Mouse (Mus musculus) intestine, postnatal 0 days (tissue): ENCODE measurements around the gene Paox. TPM values are rescaled to one million over a fixed set of nuclear protein-coding genes. Genes with fewer than 3 reads are reported as not detected.

Experiments used
- ATAC-seq: fragments of 200-750 bp; cut with Nextera tagmentation; 2 replicates; pipeline ENCODE4 v1.8.0; 2017; ENCODE audit warnings: mild to moderate bottlenecking, moderate TSS enrichment, moderate library complexity
- H3K27ac ChIP-seq: fragments of 300-500 bp; sonication (generic); 2 replicates; pipeline ENCODE4 v1.5.1; 2014; ENCODE audit warnings: mild to moderate bottlenecking, low read depth, low read length, moderate library complexity
- H3K27me3 ChIP-seq: fragments of 300-500 bp; sonication (generic); replicated peaks from 2 replicates; pipeline ENCODE4 v1.6.1; 2014; ENCODE audit warnings: low read length, mixed read lengths; ENCODE audit not compliant: control insufficient read depth, insufficient read depth
- H3K36me3 ChIP-seq: fragments of 300-500 bp; sonication (generic); 2 replicates; pipeline ENCODE4 v1.6.1; 2014; ENCODE audit warnings: mild to moderate bottlenecking, moderate library complexity; ENCODE audit not compliant: control insufficient read depth, insufficient read depth
- H3K4me1 ChIP-seq: fragments of 300-500 bp; sonication (generic); replicated peaks from 2 replicates; pipeline ENCODE4 v1.6.1; 2014; ENCODE audit warnings: antibody characterized with exemption, low read length, mixed read lengths; ENCODE audit not compliant: control insufficient read depth, insufficient read depth
- H3K4me2 ChIP-seq: fragments of 300-500 bp; sonication (generic); replicated peaks from 2 replicates; pipeline ENCODE4 v1.6.1; 2014; ENCODE audit warnings: low read depth, mild to moderate bottlenecking, moderate library complexity
- H3K4me3 ChIP-seq: fragments of 300-500 bp; sonication (generic); 2 replicates; pipeline ENCODE4 v1.5.1; 2014; ENCODE audit warnings: low read depth, low read length
- H3K9ac ChIP-seq: fragments of 300-500 bp; sonication (generic); 2 replicates; pipeline ENCODE4 v1.6.1; 2014; ENCODE audit warnings: mild to moderate bottlenecking, low read depth, low read length
- H3K9me3 ChIP-seq: fragments of 300-500 bp; sonication (generic); 2 replicates; pipeline ENCODE4 v1.6.1; 2016; ENCODE audit warnings: mixed run types; ENCODE audit not compliant: control insufficient read depth
- CTCF ChIP-seq: sonication (generic); IDR thresholded peaks from 2 replicates; pipeline ENCODE4 v1.5.1; 2016; ENCODE audit warnings: low read depth, mild to moderate bottlenecking, control low read depth, antibody characterized with exemption, moderate library complexity
- WGBS: fragments of 180-500 bp; shearing (Covaris S2); extraction: QIAGEN DNeasy Blood & Tissue Kit; methylation state at CpG from one replicate; pipeline ENCODE4 v1.1.7; 2014; 5-methylcytosine and 5-hydroxymethylcytosine counted together
- polyA plus RNA-seq: library from polyadenylated mRNA; unstranded; fragments of >200 nt; fragmentation: Nextera tagmentation; extraction: Ambion mirVana; gene quantifications from 2 replicates; pipeline ENCODE4 v1.2.1, GENCODE M21; 2015

The Paox gene
- polyA plus RNA-seq, 1 experiment from 2014 or later = 25.8 TPM

GRCm38 (mm10) chr7:140179176-140179575 lies 63.6 kb downstream of the Paox start:
- Histone ChIP-seq H3K4me3 (no peak overlapping the region), H3K9ac (no peak overlapping the region), H3K9me3 (no peaks in the 10 kb centered on the region), H3K27me3 (no peaks in the 10 kb centered on the region), H3K27ac (no peak overlapping the region), H3K36me3 (no peaks in the 10 kb centered on the region), H3K4me2 (no peak overlapping the region), H3K4me1 (no peaks in the 10 kb centered on the region)
- ATAC-seq = no peak
- WGBS = 87% methylated on average over 2 of the region's 2 CpGs
- TF ChIP-seq CTCF = no peak

GRCm38 (mm10) chr7:140180692-140181091 lies 65.1 kb downstream of the Paox start:
- no peaks in the 10 kb centered on the region for H3K27me3 ChIP-seq
- H3K9ac ChIP-seq = no peak overlapping the region
- H3K27ac ChIP-seq = no peak overlapping the region
- no peak for TF ChIP-seq CTCF
- no peaks in the 10 kb centered on the region for H3K9me3 ChIP-seq
- H3K36me3 ChIP-seq = no peaks in the 10 kb centered on the region
- no peak overlapping the region for H3K4me2 ChIP-seq
- no peak overlapping the region for H3K4me3 ChIP-seq
- 67% methylated on average over 2 of the region's 2 CpGs for WGBS
- ATAC-seq = no peak
- no peaks in the 10 kb centered on the region for H3K4me1 ChIP-seq

- Histone ChIP-seq H3K36me3 (no peaks in the 10 kb centered on the region), H3K4me3 (no peak overlapping the region), H3K27me3 (no peaks in the 10 kb centered on the region), H3K9me3 (no peaks in the 10 kb centered on the region), H3K27ac (no peak overlapping the region), H3K4me2 (no peak overlapping the region), H3K9ac (no peak overlapping the region), H3K4me1 (no peaks in the 10 kb centered on the region)
- no peak for ATAC-seq
- 82% methylated on average over 4 of the region's 4 CpGs for WGBS
- no peak for TF ChIP-seq CTCF
Observed at GRCm38 (mm10) chr7:140184206-140184605, 68.6 kb downstream of the Paox start.

Other genes with a start within 250 kb of the Paox start
- gene Kndc1, start 221.1 kb upstream of the Paox start, polyA plus RNA-seq = 0.08 and 0.23 TPM in 2 replicates
- gene Utf1, start 172.0 kb upstream of the Paox start, polyA plus RNA-seq = not detected in 2 replicates
- 0.16 TPM in 1 of 2 replicates, not detected in the other for gene 6430531B16Rik, start 137.0 kb upstream of the Paox start, polyA plus RNA-seq
- 0.29 and 0.52 TPM in 2 replicates for gene Adam8, start 123.2 kb upstream of the Paox start, polyA plus RNA-seq
- gene Zfp511, start 79.4 kb upstream of the Paox start, polyA plus RNA-seq = 16.0 and 17.6 TPM in 2 replicates
- 12.3 and 13.0 TPM in 2 replicates for gene Tubgcp2, start 79.1 kb upstream of the Paox start, polyA plus RNA-seq
- gene Msx3, start 66.7 kb upstream of the Paox start, polyA plus RNA-seq = not detected in 2 replicates
- 3.7 and 3.9 TPM in 2 replicates for gene Caly, start 33.3 kb upstream of the Paox start, polyA plus RNA-seq
- 4,234 and 4,267 TPM in 2 replicates for gene Prap1, start 22.4 kb upstream of the Paox start, polyA plus RNA-seq
- gene Fuom, start 13.4 kb upstream of the Paox start, polyA plus RNA-seq = 138 and 139 TPM in 2 replicates
- gene Echs1, start 677 bp downstream of the Paox start, polyA plus RNA-seq = 153 and 161 TPM in 2 replicates
- 15.7 and 17.1 TPM in 2 replicates for gene Mtg1, start 21.8 kb downstream of the Paox start, polyA plus RNA-seq
- gene Sprn, start 39.1 kb downstream of the Paox start, polyA plus RNA-seq = 0.92 and 0.99 TPM in 2 replicates
- not detected in 2 replicates for gene Olfr522, start 49.0 kb downstream of the Paox start, polyA plus RNA-seq
- not detected in 2 replicates for gene Olfr523, start 57.4 kb downstream of the Paox start, polyA plus RNA-seq
- gene Olfr524, start 90.2 kb downstream of the Paox start, polyA plus RNA-seq = not detected in 2 replicates
- 0.16 and 0.22 TPM in 2 replicates for gene Cd163l1, start 102.5 kb downstream of the Paox start, polyA plus RNA-seq
- not detected in 2 replicates for gene 5830411N06Rik, start 131.5 kb downstream of the Paox start, polyA plus RNA-seq
- not detected in 2 replicates for gene Olfr525, start 205.1 kb downstream of the Paox start, polyA plus RNA-seq
- gene Olfr527, start 218.2 kb downstream of the Paox start, polyA plus RNA-seq = not detected in 2 replicates
- not detected in 2 replicates for gene Olfr60, start 245.9 kb downstream of the Paox start, polyA plus RNA-seq